Mouse (Mus musculus) embryo, embryonic 9.5 days (tissue): ENCODE measurements around the gene Atxn7l1.

ENCODE experiments used
- DNase-seq: peaks from one replicate; pipeline ENCODE4 v3.0.0-alpha.2; 2017; ENCODE audit errors: extremely low spot score

The Atxn7l1 gene

GRCm38 (mm10) chr12:33273147-33273546, 125.7 kb downstream of the Atxn7l1 start:
- no peak for DNase-seq

DNA sequence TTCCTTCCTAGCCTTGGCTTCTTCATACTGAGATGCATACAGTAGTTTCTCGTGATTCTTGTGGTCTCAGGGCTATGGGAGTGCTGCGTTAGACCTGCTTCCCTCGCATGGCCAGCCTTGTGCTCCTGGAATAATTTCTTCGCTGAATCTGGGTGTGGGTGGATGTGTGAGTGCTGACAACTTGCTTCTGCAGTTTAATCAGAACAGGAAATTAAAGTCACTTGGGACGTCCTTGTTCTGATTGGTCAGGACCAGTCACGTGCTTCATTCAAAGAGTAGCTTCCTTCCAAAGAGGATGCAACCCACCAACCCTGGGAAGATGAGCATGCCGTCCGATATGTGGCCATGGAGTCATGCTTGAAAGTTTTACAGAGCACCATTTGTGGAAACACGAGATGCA, 126.2 kb downstream of the Atxn7l1 start:
- DNase-seq = no peak

DNA sequence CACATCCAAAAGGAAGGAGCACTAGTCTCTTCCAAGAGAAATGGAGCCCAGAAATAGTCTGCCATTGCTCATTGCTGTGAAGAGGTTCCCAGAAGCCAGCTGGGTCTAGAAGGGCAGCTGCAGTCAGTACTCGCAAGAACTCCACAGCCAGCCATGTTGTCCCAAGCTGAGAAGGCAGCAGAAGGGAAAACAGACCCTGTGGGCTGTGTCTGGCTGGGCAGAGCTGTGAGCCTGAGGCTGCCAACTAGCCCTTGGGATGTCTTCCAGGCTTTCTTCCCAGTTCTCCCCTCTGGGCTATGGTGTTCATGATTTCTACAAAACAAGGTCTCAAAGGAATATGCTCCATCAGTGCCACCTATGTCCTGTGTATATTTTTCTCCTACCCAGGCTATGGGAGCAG, 128.5 kb downstream of the Atxn7l1 start:
- no peak for DNase-seq

DNA sequence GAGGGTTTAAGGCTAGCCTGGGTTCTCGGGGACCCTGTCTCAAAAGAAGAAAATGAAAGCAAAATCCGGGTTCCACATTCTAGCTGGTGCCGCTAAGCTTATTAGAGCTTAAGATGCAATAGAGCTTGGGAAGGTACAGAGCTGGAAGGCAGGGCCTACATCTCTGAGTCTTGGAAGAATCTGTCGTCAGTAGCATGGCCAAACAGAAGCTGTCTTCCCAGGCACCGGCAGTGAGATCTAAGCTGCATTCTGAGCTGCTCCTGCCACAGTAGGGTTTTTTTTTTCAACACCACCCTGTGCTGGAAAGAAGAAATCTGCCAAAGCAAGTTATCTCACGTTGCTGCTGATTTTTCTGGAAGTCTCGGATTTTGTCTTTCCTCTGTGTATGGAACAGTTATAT, 129.9 kb downstream of the Atxn7l1 start:
- DNase-seq = no peak

- no peak for DNase-seq
Measured at GRCm38 (mm10) chr12:33279159-33279558, 131.7 kb downstream of the Atxn7l1 start.

DNA sequence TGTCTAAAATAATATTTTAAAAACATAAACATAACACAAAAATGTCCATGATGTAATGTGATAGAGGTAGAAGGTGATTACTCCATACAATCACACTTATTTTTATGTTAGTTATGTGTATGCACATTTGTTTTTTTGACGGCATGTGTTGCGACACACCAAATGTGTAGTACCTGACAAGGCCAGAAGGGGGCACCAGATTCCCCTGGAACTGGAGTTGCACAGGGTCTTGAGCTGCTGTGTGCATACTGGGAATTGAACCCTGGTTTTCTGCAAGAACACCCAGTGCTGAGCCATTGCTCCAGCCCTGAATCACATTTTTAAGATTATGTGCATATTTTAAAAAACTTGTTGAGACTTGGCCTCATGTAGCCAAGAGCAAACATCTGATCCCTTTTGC, 133.3 kb downstream of the Atxn7l1 start:
- DNase-seq = peak; percentile 67

DNA sequence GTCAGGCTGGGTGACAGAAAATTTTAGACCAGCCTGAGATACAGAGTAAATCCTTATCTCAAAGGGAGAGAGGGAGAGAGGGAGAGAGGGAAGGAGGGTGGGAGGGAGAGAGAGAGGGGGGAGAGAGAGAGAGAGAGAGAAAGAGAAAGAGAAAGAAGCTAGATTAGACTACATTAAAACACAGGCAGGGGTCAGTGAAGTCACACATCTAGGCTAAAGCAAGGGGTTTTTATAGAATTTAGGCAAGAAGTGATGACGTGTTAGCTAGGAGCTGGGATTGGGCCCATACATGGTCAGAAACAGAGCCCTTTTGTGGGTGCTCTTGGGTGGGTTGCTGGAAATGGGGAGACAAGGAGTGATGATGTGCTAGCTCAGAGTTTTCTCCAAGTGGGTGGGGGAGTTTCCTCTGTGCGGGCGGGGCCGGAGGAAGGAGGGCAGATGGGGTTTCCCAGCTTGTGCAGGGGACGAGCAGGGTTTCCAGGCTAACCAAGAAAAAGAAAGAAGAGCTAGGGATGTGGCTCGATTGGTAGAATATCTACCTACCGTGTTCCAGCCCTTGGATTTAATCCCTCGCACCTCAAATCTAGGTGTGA, 136.9 kb downstream of the Atxn7l1 start:
- no peak for DNase-seq

- no peak for DNase-seq
Measured at GRCm38 (mm10) chr12:33285354-33285753, 137.9 kb downstream of the Atxn7l1 start.

DNA sequence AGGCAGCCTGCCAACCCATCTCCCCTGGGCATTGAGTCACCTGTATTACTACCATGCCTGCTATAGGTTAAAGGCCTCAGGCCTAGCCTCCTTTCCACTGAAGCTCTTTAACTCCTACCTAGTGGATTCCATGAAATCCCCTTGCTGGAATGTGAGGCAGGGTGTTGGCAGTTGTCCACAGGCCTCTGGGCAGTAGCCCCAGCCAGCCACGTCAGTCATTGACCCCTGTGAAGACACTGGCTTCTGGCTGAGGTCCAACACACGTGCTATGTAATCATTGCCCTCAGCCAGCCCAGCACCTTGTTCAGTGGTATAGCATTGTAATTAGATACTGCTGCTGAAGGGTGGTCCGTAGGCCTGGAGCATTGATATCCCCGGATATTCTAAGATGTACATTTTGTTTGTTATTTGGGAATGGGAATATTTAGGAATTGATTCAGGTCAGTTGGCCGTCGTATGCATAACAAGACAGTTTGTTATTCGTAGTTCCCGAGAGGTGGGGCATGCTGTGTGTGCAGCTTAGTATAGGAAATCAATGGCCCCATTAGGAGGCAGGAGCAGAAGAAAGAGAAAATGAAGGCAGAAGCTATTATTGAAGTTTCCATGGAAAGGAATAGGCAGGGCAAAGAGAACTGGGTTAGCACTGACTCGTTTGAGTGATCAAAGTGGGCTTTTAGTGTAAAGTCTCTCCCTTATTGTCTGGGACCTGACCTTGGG, 138.6 kb downstream of the Atxn7l1 start:
- no peak for DNase-seq

DNA sequence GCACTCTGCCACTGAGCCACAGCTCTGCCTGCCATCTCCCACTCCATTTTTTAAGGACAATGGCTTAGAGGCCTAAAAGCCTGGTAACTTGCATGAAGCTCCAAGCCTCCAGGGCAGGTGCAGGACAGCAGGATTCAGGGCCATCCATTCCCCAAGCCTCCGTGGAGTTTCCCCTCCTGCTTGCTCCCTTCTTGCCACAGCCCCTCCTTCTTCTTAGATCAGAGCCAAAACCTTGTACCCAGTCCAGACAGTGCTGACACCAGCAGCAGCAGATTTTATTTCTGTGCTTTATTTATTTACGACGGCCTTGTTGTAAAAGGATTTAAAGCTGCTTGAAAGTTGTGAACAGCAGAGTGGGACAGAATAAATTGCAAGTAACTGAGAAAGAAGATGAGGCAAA, 140.2 kb downstream of the Atxn7l1 start:
- no peak for DNase-seq

GRCm38 (mm10) chr12:33288746-33289145, 141.3 kb downstream of the Atxn7l1 start:
- DNase-seq = no peak

DNA sequence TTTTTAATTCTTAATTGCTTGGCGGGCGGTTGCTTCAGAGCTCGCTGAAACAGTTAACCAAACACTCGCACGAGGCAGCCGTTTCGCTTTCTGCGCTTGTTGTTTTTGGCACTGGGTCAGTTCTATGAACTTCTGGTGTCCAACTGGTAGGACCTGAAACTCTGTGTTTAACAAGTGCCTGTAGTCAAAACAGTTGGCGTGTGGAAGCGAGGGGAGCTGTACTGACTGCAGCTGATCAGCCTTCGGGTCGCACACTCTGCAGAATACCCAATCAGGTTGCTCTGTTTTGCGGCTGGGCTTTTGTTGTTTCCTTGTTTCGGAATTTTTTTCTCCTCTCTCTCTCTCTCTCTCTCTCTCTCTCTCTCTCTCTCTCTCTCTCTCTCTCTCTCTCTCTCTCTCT, 154.6 kb downstream of the Atxn7l1 start:
- peak; percentile 41 for DNase-seq

- peak; percentile 29 for DNase-seq
Measured at GRCm38 (mm10) chr12:33302523-33303383, 155.3 kb downstream of the Atxn7l1 start.

- DNase-seq = peak; percentile 15
Measured at GRCm38 (mm10) chr12:33303384-33303770, 155.9 kb downstream of the Atxn7l1 start.

- DNase-seq = no peak
Measured at GRCm38 (mm10) chr12:33305106-33305505, 157.6 kb downstream of the Atxn7l1 start.

- DNase-seq = no peak
Measured at GRCm38 (mm10) chr12:33306476-33306875, 159.0 kb downstream of the Atxn7l1 start.

DNA sequence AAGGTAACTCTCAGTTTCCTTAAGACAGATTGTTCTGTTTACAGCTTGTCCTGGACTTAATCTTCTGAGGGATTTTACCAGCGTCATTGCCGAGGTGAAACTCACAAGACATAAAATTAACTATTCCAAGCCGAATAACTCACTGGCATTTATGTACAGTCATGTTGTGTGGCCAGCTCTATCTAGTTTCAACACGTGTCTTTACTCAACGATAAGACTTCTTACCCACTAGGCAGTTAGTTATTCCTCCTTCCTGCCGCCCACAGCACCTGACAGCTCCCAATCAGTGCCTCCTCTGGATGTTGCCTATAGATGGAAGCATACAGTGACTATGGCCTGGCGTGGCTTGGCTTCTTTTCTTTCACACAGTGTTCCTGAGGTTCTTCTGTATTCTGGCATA, 161.2 kb downstream of the Atxn7l1 start:
- DNase-seq = no peak

DNA sequence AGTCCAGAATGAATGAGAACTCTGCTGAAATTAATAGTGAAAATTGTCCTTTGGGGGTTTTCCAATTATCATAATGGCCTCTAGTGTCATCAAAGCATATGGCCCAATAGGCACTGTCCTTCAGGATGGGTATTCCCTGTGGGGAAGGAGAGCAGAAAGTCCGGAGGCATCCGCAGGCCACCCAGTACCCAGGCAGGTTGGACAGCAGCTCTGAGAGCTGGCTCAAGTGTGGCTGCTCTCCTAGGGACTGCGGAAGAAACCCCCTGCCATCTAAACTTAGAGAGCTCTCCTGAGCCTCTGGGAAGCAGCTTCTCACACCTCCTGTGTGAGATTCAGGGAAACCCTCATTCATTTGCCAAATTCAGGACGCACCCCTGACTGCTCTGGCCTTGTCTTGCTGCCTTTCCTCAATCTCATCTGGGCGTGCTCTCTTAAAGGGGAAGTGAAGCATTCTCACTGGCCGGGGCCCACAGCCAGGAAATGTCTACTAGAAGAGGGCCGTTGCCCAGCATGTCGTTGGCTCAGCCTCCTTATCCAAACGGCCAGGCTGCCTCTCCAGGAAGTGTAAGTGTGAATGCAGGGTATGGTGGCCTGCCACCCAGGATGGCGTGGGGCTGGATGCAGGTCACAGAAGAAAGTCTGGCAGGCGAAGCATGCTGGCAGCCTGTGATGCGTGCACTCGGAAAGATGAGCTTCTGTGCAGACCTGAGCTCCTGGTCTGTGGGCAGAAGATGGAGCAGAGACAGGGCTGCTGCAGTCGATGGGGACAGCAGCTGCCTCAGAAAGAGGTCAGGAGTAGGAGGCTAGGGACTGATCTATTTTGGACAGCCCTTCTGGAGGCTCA, 166.6 kb downstream of the Atxn7l1 start:
- peak; percentile 19 for DNase-seq

DNA sequence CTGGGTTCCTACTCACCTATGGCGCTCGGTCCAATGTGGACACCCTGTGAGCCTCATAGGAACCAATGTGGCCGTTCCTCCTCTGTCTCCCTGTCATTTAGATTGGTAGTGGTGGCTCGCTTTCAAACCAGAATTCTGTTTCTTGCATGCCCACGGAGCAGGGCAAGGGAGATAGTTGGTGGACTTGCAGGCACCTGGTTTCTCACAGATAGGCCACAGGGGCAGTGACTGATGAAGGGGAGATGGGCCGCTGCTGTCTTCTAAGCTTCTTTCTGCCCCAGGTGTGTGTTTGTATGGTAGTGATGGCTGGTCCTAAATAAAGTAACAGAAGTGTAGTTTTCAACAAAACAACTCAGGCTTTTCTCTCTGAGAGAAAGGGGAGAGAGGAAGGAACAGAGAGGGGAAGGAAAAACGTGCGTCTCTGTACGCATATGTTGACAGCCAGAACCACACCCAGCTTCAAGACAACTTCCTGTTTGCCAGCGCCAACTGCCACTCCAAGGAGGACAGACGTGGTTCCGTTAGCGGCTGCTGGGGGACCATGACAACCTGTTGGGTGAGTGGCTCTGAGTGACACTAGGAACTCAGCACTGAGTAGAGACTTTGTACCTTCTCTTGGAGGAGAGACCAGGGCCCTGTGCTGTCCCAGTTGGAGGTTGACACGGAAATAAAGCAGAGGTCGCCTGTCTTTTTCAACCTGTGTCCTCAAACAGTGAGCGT, 167.6 kb downstream of the Atxn7l1 start:
- no peak for DNase-seq

DNA sequence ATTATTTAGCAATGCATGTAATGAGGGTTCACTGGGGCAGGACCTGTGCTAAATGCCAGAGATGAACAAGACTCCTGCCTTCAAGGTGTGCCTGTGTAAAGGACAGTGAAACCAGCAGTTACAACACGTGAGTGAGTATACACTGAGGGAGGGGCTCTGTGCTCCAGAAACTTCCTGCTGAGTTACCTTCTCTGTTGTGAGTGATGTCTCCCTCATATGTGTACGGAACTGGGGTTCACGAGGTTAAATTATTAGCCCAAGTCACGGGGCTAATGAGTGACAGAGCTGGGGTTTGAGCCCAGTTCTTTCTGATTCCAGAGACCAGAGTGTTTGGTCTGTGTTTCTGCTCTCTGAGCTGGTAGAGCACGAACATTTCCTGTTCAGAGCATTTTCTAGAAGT, 168.3 kb downstream of the Atxn7l1 start:
- no peak for DNase-seq
